Mouse (Mus musculus) myocyte (in vitro differentiated cells): Measurements from ENCODE around the gene Olfr1419.

Experiments
- E2F4 ChIP-seq: IDR thresholded peaks from one replicate; pipeline ENCODE4 v1.6.1; 2011; ENCODE audit warnings: mild to moderate bottlenecking, control low read depth, moderate library complexity; ENCODE audit not compliant: insufficient read depth
- MYOD1 ChIP-seq, 3 experiments: IDR thresholded peaks; one replicate each; pipeline ENCODE4 v1.6.1; 2011; ENCODE audit warnings: control low read depth in 2 of 3, low read depth in 2 of 3, mild to moderate bottlenecking in 2 of 3, moderate library complexity in 1 of 3; ENCODE audit not compliant: insufficient read length in 2 of 3, control insufficient read depth in 1 of 3
- POLR2A ChIP-seq: IDR thresholded peaks from one replicate; pipeline ENCODE4 v1.6.1; 2011; ENCODE audit warnings: low read depth, mild to moderate bottlenecking, control low read depth, moderate library complexity; ENCODE audit not compliant: insufficient read length

DNA sequence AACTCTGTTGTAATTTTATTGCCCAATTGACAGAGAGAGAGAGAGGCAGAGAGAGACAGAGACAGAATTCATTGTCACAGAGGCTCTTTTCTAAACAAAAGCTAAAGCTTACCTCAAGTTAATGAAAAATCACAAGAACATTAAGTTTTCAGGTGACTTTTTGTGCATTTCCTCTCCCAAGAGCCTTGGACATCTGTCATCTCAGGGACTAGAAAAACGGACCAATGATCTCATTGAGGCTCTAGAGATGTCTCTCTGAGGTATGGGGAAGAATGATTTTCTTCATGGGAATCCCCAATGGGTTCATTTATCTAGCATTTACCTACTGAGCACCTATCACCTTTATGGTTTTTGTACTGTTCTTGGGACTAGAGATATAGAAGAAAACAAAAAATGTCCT, at the start of gene Olfr1419:
- TF ChIP-seq POLR2A (no peak), MYOD1 (IDR thresholded peaks at IDR 0.05; ENCODE audit: control insufficient read depth in 1 of 3, insufficient read length in 2 of 3, low read depth in 2 of 3) (no peak), E2F4 (no peak)
